Mouse (Mus musculus) forebrain, embryonic 16.5 days (tissue): ENCODE data around the gene Fbxo42. TPM values are rescaled to one million over a fixed set of nuclear protein-coding genes. Genes with fewer than 3 reads are reported as not detected.

Experiments used
- ATAC-seq: fragments of 200-750 bp; cut with Nextera tagmentation; 2 replicates; pipeline ENCODE4 v1.8.0; 2017; ENCODE audit warnings: mild to moderate bottlenecking, moderate library complexity
- H3K27ac ChIP-seq: fragments of 300-500 bp; sonication (generic); 2 replicates; pipeline ENCODE4 v1.5.1; 2014; ENCODE audit warnings: low read length, control low read depth
- H3K27me3 ChIP-seq: fragments of 300-500 bp; sonication (generic); replicated peaks from 2 replicates; pipeline ENCODE4 v1.6.1; 2014; ENCODE audit warnings: low read length; ENCODE audit not compliant: control insufficient read depth, insufficient read depth
- H3K36me3 ChIP-seq: fragments of 300-500 bp; sonication (generic); 2 replicates; pipeline ENCODE4 v1.6.1; 2014; ENCODE audit not compliant: control insufficient read depth, insufficient read depth
- H3K4me1 ChIP-seq: fragments of 300-500 bp; sonication (generic); replicated peaks from 2 replicates; pipeline ENCODE4 v1.6.1; 2014; ENCODE audit warnings: low read length; ENCODE audit not compliant: control insufficient read depth, insufficient read depth
- H3K4me2 ChIP-seq: fragments of 300-500 bp; sonication (generic); 2 replicates; pipeline ENCODE4 v1.6.1; 2014; ENCODE audit warnings: mild to moderate bottlenecking, low read length, control low read depth
- H3K4me3 ChIP-seq: fragments of 300-500 bp; sonication (generic); replicated peaks from 2 replicates; pipeline ENCODE4 v1.5.1; 2014; ENCODE audit warnings: mild to moderate bottlenecking, low read length, control low read depth
- H3K9ac ChIP-seq: fragments of 300-500 bp; sonication (generic); replicated peaks from 2 replicates; pipeline ENCODE4 v1.6.1; 2014; ENCODE audit warnings: low read depth, low read length, control low read depth
- H3K9me3 ChIP-seq: fragments of 300-500 bp; sonication (generic); 2 replicates; pipeline ENCODE4 v1.6.1; 2016; ENCODE audit warnings: low read length; ENCODE audit not compliant: control insufficient read depth
- WGBS: fragments of 180-500 bp; shearing (Covaris S2); extraction: QIAGEN DNeasy Blood & Tissue Kit; methylation state at CpG from one replicate; pipeline ENCODE4 v1.1.7; 2014; 5-methylcytosine and 5-hydroxymethylcytosine counted together
- polyA plus RNA-seq: library from polyadenylated mRNA; unstranded; fragments of >200 nt; fragmentation: Nextera tagmentation; extraction: Ambion mirVana; gene quantifications from 2 replicates; pipeline ENCODE4 v1.2.1, GENCODE M21; 2015

Fbxo42 gene
- polyA plus RNA-seq, 1 experiment from 2014 or later = 27.1 TPM

DNA sequence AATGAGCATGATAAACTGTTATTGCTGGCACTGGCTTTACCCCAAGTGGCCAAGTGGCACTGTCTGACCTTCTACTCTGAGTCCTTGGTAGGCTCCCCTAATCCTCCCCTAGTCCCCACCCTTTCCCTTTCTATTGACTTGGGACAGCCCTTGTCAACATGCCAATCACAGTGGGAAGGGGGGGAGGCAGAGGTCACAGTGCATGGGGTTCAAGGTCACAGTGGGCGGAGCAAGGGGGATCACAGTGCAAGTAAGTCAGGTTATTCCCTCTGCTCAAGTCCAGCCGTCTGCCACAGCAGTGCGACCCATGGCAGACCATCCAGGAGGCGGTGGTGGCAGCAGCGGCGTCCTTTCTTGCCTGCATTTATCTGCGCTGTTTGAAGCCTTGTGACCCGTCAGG is 32.3 kb upstream of the Fbxo42 start:
- H3K9ac ChIP-seq = no peak overlapping the region
- no peak overlapping the region for H3K27ac ChIP-seq
- no peaks in the 10 kb centered on the region for H3K27me3 ChIP-seq

DNA sequence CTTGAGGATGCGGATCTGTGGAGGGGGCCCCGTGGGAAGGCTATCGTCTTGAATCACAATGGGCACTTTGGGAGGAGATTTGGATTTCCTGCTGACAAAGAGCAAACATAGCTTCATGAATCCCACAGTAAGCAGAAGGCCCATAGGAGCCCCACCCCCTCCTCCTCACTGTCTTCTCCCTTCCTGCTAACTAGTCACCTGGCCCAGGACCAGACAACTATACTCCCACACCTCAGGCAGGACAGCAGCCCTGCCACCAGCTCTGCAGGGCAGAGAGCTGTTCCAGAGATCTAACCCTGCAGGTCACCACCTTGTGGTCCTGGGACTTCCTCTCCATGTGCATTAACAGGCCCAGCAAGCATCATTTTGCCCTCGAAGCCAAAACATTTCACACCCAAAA is 29.0 kb upstream of the Fbxo42 start:
- peaks cover 3% of the 10 kb centered on the region for H3K4me1 ChIP-seq

More for the DNA sequence above, 32.3 kb upstream of the Fbxo42 start:
- Histone ChIP-seq H3K9me3 (no peaks in the 10 kb centered on the region), H3K4me3 (no peak overlapping the region), H3K4me2 (no peak overlapping the region), H3K36me3 (peaks cover 10% of the 10 kb centered on the region), H3K4me1 (no peaks in the 10 kb centered on the region)
- WGBS = 70% methylated on average over 8 of the region's 8 CpGs
- ATAC-seq = no peak

DNA sequence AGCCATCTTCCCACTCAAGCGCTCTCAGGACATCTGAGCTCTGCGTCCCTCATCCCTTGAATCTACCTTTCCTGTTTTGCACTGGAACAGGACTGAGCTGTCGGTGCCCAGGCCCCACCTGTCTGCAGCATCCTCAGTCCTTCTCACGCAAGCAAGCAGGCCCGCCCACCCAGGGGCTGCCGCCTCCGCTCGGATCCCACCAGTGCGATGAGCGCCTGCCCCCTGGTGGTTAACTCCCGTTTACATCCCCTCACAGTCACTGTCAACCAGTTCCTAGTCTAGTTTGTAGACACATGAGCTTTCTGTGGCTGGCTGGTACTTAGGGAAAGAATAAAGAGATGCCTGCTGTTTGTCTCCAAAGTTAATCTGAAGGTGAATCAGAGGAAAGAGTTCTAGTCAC is 27.0 kb upstream of the Fbxo42 start:
- H3K9ac ChIP-seq = no peak overlapping the region
- H3K4me3 ChIP-seq = no peak overlapping the region
- no peaks in the 10 kb centered on the region for H3K9me3 ChIP-seq
- H3K4me2 ChIP-seq = no peak overlapping the region
- peak; percentile 83 for ATAC-seq
- 0 out of 2 replicates have a peak, but pooled peaks cover 2% of the 10 kb centered on the region for H3K36me3 ChIP-seq
- peaks cover 3% of the 10 kb centered on the region for H3K4me1 ChIP-seq
- no peaks in the 10 kb centered on the region for H3K27me3 ChIP-seq
- 21% methylated on average over 11 of the region's 11 CpGs for WGBS
- H3K27ac ChIP-seq = no peak overlapping the region

More for the DNA sequence above, 29.0 kb upstream of the Fbxo42 start:
- Histone ChIP-seq H3K4me2 (no peak overlapping the region), H3K4me3 (no peak overlapping the region), H3K36me3 (peaks cover 7% of the 10 kb centered on the region; the same call in 1 of the 2 replicates), H3K9ac (no peak overlapping the region), H3K27ac (no peak overlapping the region), H3K9me3 (no peaks in the 10 kb centered on the region), H3K27me3 (no peaks in the 10 kb centered on the region)
- no peak for ATAC-seq
- whole genome bisulfite sequencing = 64% methylated on average over 4 of the region's 4 CpGs

DNA sequence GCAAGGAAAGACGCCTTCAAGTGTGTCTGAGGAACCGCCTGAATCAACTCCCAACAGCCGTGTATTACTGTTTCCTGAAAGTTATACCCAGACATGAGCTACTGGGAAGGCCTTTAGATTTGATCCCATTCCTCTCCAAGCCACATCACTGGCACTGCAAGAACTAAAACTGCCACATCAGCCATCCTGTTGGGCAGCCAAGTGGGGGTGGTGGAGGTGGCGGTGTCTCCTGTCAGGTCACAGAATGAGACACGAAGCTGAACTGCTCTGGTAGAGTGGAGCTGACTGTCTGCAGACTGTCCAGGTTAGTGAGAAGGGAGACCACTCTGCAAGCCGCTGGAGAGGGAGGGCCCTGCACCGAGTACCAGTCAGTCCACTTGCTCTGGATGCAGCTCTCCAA is 25.1 kb upstream of the Fbxo42 start:
- ATAC-seq = no peak
- H3K4me2 ChIP-seq = no peak overlapping the region
- H3K27ac ChIP-seq = no peak overlapping the region
- no peaks in the 10 kb centered on the region for H3K9me3 ChIP-seq
- no peaks in the 10 kb centered on the region for H3K27me3 ChIP-seq
- no peak overlapping the region for H3K9ac ChIP-seq
- H3K36me3 ChIP-seq = 0 out of 2 replicates have a peak, but pooled peaks cover 2% of the 10 kb centered on the region
- WGBS = 85% methylated on average over 7 of the region's 7 CpGs
- H3K4me3 ChIP-seq = no peak overlapping the region
- peaks cover 3% of the 10 kb centered on the region for H3K4me1 ChIP-seq

DNA sequence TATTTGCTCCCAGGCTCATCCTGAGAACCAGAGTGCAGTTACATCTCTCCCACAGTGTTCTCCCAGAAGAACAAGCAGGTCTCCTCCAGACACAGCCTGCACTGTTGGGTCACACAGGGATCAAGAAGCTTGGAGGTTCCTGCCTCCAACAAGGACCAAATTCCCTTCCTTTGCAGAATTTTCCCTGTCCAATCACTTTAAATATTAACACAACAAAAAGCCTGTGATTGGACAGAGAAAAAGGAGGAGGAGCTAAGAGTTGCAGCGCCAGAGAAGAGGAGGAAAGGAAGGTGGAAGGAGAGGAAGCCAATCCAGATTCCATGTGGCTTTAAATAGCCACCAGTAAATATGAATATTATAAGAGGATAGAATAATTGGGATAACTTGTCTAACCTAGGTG is 24.6 kb upstream of the Fbxo42 start:
- H3K9ac ChIP-seq = no peak overlapping the region
- 42% methylated on average over 1 of the region's 1 CpGs for WGBS

DNA sequence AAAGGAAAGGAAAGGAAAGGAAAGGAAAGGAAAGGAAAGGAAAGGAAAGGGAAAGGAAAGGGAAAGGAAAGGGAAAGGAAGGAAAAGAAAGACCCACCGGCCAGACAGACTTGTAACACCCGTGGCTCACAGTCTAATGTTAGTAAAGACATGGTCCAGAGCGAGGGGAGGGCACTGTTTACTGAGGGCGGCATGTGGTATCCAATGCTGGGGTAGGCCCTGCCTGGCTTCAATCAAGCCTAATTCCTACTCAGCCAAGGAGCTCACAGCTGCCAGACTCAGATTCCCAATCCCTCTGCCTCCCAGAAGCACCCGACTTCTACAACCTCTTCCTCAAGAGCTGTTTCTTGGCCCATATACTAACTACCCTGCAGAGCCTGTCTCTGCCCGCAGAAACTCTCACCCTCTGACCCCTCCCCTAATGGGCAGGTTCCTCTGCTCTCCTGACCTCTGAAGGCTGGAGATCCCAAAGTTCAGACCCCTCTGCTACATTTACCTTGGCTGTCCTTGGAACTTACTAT is 18.5 kb upstream of the Fbxo42 start:
- H3K36me3 ChIP-seq = no peaks in the 10 kb centered on the region
- peaks cover 30% of the 10 kb centered on the region for H3K4me1 ChIP-seq
- 81% methylated on average over 6 of the region's 6 CpGs for WGBS
- H3K27ac ChIP-seq = no peak overlapping the region
- no peak for ATAC-seq
- H3K4me3 ChIP-seq = no peak overlapping the region
- no peak overlapping the region for H3K9ac ChIP-seq
- no peaks in the 10 kb centered on the region for H3K27me3 ChIP-seq
- no peaks in the 10 kb centered on the region for H3K9me3 ChIP-seq
- H3K4me2 ChIP-seq = no peak overlapping the region

More for the DNA sequence above, 24.6 kb upstream of the Fbxo42 start:
- H3K4me3 ChIP-seq = no peak overlapping the region
- H3K36me3 ChIP-seq = 0 out of 2 replicates have a peak, but pooled peaks cover 2% of the 10 kb centered on the region
- H3K9me3 ChIP-seq = no peaks in the 10 kb centered on the region
- H3K4me1 ChIP-seq = peaks cover 3% of the 10 kb centered on the region
- ATAC-seq = no peak
- no peaks in the 10 kb centered on the region for H3K27me3 ChIP-seq
- no peak overlapping the region for H3K27ac ChIP-seq
- H3K4me2 ChIP-seq = no peak overlapping the region

DNA sequence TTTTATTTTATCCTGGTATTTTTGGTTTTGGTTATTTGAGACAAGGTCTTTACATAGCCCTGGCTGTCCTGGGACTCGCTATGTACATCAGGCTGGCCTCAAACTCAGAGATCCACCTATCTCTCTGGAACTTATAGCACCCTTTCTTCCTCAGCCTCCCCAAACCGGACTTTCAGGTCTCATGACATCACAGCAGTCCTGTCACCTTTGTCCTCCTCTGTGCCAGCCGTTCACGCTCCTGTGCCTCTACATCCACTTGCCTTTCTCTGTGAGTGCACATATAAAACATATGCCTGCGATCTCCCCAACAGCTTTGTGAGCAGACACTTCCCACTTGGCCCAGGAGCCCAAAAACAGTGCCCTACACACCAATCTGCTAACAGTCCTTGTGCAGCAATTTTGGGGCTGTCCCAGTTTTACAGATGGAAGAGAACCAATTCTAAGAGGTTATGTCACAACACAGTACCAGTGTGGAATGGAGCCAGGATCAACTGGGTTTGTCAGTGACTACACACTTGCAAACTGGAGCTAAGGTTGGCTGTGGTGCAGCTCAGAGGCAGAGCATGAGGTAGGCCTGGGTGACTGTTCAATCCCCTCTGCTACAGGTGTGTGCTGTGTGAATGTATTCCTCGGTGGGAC is 16.9 kb upstream of the Fbxo42 start:
- Histone ChIP-seq H3K9ac (no peak overlapping the region), H3K4me3 (no peak overlapping the region), H3K36me3 (no peaks in the 10 kb centered on the region), H3K27me3 (no peaks in the 10 kb centered on the region), H3K4me1 (peaks cover 40% of the 10 kb centered on the region), H3K4me2 (no peak overlapping the region), H3K9me3 (no peaks in the 10 kb centered on the region), H3K27ac (0 out of 2 replicates have a peak overlapping the region, but pooled peaks have one; percentile 25)
- ATAC-seq = no peak
- WGBS = 61% methylated on average over 6 of the region's 6 CpGs

DNA sequence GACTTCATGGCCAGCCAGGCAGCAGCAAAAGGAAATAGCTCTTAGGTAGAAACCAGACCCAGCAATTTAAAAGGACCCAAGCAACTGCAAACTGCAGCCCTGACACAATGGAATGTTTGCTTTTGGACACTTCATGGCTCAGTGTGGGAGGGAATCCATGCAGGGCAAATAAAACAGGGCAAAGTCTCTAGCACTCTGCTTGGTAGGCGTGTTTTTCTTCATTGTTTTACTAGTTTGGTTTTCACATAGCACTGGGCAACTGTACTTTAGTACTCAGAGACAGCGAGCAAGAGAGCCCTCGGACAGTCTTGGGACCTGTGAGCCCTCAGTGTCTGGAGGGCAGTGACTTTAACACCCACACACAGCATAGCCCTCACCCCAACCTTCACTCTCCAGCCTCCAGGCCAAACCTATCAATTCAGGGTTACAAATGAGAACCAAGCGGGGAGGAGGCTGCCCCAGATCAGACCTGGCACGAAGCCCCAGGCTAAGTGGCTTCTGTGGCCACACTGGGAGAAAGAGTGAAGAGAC is 16.1 kb upstream of the Fbxo42 start:
- Histone ChIP-seq H3K27ac (0 out of 2 replicates have a peak overlapping the region, but pooled peaks have one; percentile 25), H3K9ac (no peak overlapping the region), H3K4me1 (peaks cover 46% of the 10 kb centered on the region), H3K36me3 (no peaks in the 10 kb centered on the region), H3K4me3 (no peak overlapping the region), H3K9me3 (no peaks in the 10 kb centered on the region), H3K4me2 (no peak overlapping the region), H3K27me3 (no peaks in the 10 kb centered on the region)
- 63% methylated on average over 5 of the region's 5 CpGs for WGBS
- ATAC-seq = no peak

DNA sequence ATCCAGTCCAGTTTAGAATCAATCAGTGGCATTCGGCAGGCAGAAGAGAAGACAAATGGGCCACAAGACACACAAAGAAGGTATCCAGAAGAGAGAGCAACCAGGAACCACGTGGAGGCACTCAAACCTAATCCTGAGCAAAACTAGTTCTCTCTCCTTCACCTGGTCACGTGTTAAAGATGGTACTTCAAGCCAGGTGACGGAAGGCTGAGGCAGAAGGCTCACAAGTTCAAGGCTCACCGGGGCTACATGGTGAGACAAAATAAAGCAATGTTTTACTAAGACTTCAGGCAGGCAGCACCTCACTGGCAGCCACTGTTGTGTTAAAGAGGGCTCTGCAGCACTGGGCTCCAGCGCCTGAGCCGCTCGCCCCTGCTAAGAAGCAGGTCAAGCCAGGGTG is 15.5 kb upstream of the Fbxo42 start:
- no peak overlapping the region for H3K4me3 ChIP-seq
- H3K36me3 ChIP-seq = no peaks in the 10 kb centered on the region
- no peak overlapping the region for H3K4me2 ChIP-seq
- peaks cover 51% of the 10 kb centered on the region for H3K4me1 ChIP-seq
- WGBS = 60% methylated on average over 8 of the region's 8 CpGs
- H3K27ac ChIP-seq = no peak overlapping the region; the same call in 1 of the 2 replicates
- no peak for ATAC-seq
- H3K9ac ChIP-seq = no peak overlapping the region
- H3K9me3 ChIP-seq = no peaks in the 10 kb centered on the region
- H3K27me3 ChIP-seq = no peaks in the 10 kb centered on the region
